Mouse (Mus musculus) left cerebral cortex, adult 18-20 months (tissue): Measurements from ENCODE around the gene Tm9sf4. TPM values are rescaled to one million over a fixed set of nuclear protein-coding genes. Genes with fewer than 3 reads are reported as not detected.

Experiments used
- DNase-seq, 2 experiments: peaks; one replicate each; pipeline ENCODE4 v3.0.0; 2021 to 2022; ENCODE audit warnings: low spot score in 2 of 2, mixed read lengths in 1 of 2
- total RNA-seq, 2 experiments: library from RNA; stranded (reverse); gene quantifications; 2 replicates each; pipeline ENCODE4 v1.2.3; 2021

The Tm9sf4 gene
- total RNA-seq, 2 experiments from 2014 or later = 101 to 106 TPM

- no peak for DNase-seq
These were observed 95.5 kb downstream of the Tm9sf4 start for GRCm38 (mm10) chr2:153256604-153257003.

- DNase-seq = no peak
These were observed 98.1 kb downstream of the Tm9sf4 start for GRCm38 (mm10) chr2:153259030-153259863.

Other genes starting within 250 kb of the Tm9sf4 start
- gene Mylk2, start 250.0 kb upstream of the Tm9sf4 start, total RNA-seq = not detected
- under 1 TPM; 0.46 to 0.68 TPM for gene Foxs1, start 228.1 kb upstream of the Tm9sf4 start, total RNA-seq
- gene Dusp15, start 209.6 kb upstream of the Tm9sf4 start, total RNA-seq = 10 to 100 TPM; 16.2 to 18.2 TPM
- gene Ttll9, start 198.8 kb upstream of the Tm9sf4 start, total RNA-seq = 1 to 10 TPM; 2.0 to 2.6 TPM
- 10 to 100 TPM; 50.6 to 63.4 TPM for gene Pdrg1, start 145.9 kb upstream of the Tm9sf4 start, total RNA-seq
- gene Xkr7, start 129.5 kb upstream of the Tm9sf4 start, total RNA-seq = 1 to 10 TPM; 5.6 to 6.9 TPM
- gene Ccm2l, start 95.3 kb upstream of the Tm9sf4 start, total RNA-seq = 1 to 10 TPM; 4.5 to 4.6 TPM
- gene Hck, start 52.8 kb upstream of the Tm9sf4 start, total RNA-seq = 1 to 10 TPM; 2.3 to 3.3 TPM
- 10 to 100 TPM; 24.3 to 24.8 TPM for gene Tspyl3, start 64.1 kb downstream of the Tm9sf4 start, total RNA-seq
- 1 to 10 TPM; 5.9 to 6.5 TPM for gene Plagl2, start 80.1 kb downstream of the Tm9sf4 start, total RNA-seq
- gene Pofut1, start 80.2 kb downstream of the Tm9sf4 start, total RNA-seq = 10 to 100 TPM; 13.8 to 15.8 TPM
- gene Kif3b, start 130.1 kb downstream of the Tm9sf4 start, total RNA-seq = 10 to 100 TPM; 53.5 to 56.9 TPM
- gene Asxl1, start 184.5 kb downstream of the Tm9sf4 start, total RNA-seq = 10 to 100 TPM; 34.6 to 36.5 TPM